Mouse (Mus musculus) heart, postnatal 0 days (tissue): ENCODE results near the gene Per1. TPM values are rescaled to one million over a fixed set of nuclear protein-coding genes. Genes with fewer than 3 reads are reported as not detected.

Source experiments
- ATAC-seq: fragments of 200-750 bp; cut with Nextera tagmentation; 2 replicates; pipeline ENCODE4 v1.8.0; 2017; ENCODE audit warnings: low read depth, moderate number of reproducible peaks, moderate library complexity; ENCODE audit not compliant: insufficient read depth
- DNase-seq: peaks from one replicate; pipeline ENCODE4 v3.0.0-alpha.2; 2016; ENCODE audit warnings: low spot score
- H3K27ac ChIP-seq: fragments of 300-500 bp; sonication (generic); 2 replicates; pipeline ENCODE4 v1.5.1; 2014; ENCODE audit warnings: low read depth, mild to moderate bottlenecking
- H3K27me3 ChIP-seq: fragments of 300-500 bp; sonication (generic); 2 replicates; pipeline ENCODE4 v1.6.1; 2014; ENCODE audit warnings: low read length, mixed read lengths; ENCODE audit not compliant: control insufficient read depth, insufficient read depth
- H3K36me3 ChIP-seq: fragments of 300-500 bp; sonication (generic); replicated peaks from 2 replicates; pipeline ENCODE4 v1.6.1; 2014; ENCODE audit warnings: low read length, mixed read lengths; ENCODE audit not compliant: control insufficient read depth, insufficient read depth
- H3K4me1 ChIP-seq: fragments of 300-500 bp; sonication (generic); 2 replicates; pipeline ENCODE4 v1.6.1; 2014; ENCODE audit warnings: antibody characterized with exemption; ENCODE audit not compliant: control insufficient read depth, insufficient read depth
- H3K4me2 ChIP-seq: fragments of 300-500 bp; sonication (generic); 2 replicates; pipeline ENCODE4 v1.6.1; 2014; ENCODE audit warnings: low read depth, mild to moderate bottlenecking, low read length, moderate library complexity
- H3K4me3 ChIP-seq: fragments of 300-500 bp; sonication (generic); 2 replicates; pipeline ENCODE4 v1.5.1; 2014; ENCODE audit warnings: low read depth, low read length
- H3K9ac ChIP-seq: fragments of 300-500 bp; sonication (generic); replicated peaks from 2 replicates; pipeline ENCODE4 v1.6.1; 2014; ENCODE audit warnings: low read depth, low read length, mixed read lengths
- H3K9me3 ChIP-seq: fragments of 300-500 bp; sonication (generic); replicated peaks from 2 replicates; pipeline ENCODE4 v1.6.1; 2016; ENCODE audit warnings: low read length; ENCODE audit not compliant: control insufficient read depth
- CTCF ChIP-seq: IDR thresholded peaks from 2 replicates; pipeline ENCODE4 v1.5.1; 2016; ENCODE audit warnings: antibody characterized with exemption, control low read depth, low read depth
- EP300 ChIP-seq: IDR thresholded peaks from 2 replicates; pipeline ENCODE4 v1.6.1; 2016; ENCODE audit warnings: antibody characterized with exemption, low read depth
- WGBS: fragments of 180-500 bp; shearing (Covaris S2); extraction: QIAGEN DNeasy Blood & Tissue Kit; methylation state at CpG from one replicate; pipeline ENCODE4 v1.1.7; 2014; 5-methylcytosine and 5-hydroxymethylcytosine counted together
- polyA plus RNA-seq: library from polyadenylated mRNA; unstranded; fragments of >200 nt; fragmentation: Nextera tagmentation; extraction: Ambion mirVana; gene quantifications from 2 replicates; pipeline ENCODE4 v1.2.1, GENCODE M21; 2015
- total RNA-seq: library from RNA; depleted of rRNA; stranded (reverse); fragments of >200 nt; gene quantifications from 2 replicates; pipeline ENCODE4 v1.2.3, GENCODE M21; 2014; ENCODE audit warnings: low replicate concordance

Per1 gene
- total and polyA plus RNA-seq, 2 experiments from 2014 or later = 8.1 to 76.8 TPM

DNA sequence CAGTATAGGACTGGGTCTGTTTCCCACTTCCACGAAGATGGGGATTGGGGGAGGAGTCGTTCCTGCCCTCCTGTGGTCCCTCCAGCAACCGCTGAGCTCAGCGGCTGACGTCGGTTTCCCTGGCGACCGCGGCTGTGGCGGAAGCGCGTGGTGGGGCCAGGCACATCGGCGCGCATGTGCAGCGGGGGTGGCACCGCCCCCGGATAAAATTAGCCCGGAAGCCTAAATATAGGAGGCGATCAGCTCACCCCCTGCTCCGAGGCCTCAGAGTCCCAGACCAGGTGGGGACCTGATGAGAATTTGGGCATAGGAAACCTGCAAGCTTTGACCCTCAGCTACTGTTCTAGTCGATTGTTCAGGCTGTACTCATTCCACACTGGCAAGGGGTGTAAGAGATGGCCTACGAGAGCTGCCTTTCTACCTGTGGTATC is 4.9 kb downstream of the Per1 start:
- peak overlapping the region; percentile 99 for H3K27ac ChIP-seq
- H3K9ac ChIP-seq = peak overlapping the region; percentile 66
- peaks cover 49% of the 10 kb centered on the region for H3K36me3 ChIP-seq
- ATAC-seq (peak; percentile 31), DNase-seq (peak; percentile 97)
- H3K27me3 ChIP-seq = no peaks in the 10 kb centered on the region
- H3K4me2 ChIP-seq = peak overlapping the region; percentile 71
- TF ChIP-seq CTCF (peak; percentile 25; the same call in 1 of the 2 replicates), EP300 (peak; percentile 80)
- H3K4me3 ChIP-seq = peak overlapping the region; percentile 76
- WGBS = under 1% methylated on average over 23 of the region's 23 CpGs
- H3K9me3 ChIP-seq = no peaks in the 10 kb centered on the region
- H3K4me1 ChIP-seq = peaks cover 16% of the 10 kb centered on the region

DNA sequence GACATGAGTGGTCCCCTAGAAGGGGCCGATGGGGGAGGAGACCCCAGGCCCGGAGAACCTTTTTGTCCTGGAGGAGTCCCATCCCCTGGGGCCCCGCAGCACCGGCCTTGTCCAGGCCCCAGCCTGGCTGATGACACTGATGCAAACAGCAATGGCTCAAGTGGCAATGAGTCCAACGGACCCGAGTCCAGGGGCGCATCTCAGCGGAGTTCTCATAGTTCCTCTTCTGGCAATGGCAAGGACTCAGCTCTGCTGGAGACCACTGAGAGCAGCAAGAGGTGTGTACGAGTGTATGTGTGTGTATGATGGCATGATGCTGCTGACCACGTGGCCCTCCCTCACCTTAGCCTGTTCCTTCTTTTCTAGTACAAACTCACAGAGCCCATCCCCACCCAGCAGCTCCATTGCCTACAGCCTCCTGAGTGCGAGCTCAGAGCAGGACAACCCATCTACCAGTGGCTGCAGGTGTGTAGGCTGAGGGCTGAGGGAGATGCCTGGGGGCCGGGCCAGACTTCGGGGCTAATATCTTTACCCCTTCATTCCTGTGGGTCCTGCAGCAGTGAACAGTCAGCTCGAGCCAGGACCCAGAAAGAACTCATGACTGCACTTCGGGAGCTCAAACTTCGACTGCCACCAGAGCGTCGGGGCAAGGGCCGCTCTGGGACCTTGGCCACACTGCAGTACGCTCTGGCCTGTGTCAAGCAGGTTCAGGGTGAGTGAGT is 5.8 kb downstream of the Per1 start:
- Histone ChIP-seq H3K4me1 (peaks cover 16% of the 10 kb centered on the region), H3K4me3 (peak overlapping the region; percentile 76; the same call in 1 of the 2 replicates), H3K36me3 (peaks cover 57% of the 10 kb centered on the region), H3K27me3 (no peaks in the 10 kb centered on the region), H3K27ac (peak overlapping the region; percentile 99), H3K9ac (peak overlapping the region; percentile 32; the same call in 1 of the 2 replicates), H3K4me2 (peak overlapping the region; percentile 71), H3K9me3 (no peaks in the 10 kb centered on the region)
- ATAC-seq (no peak), DNase-seq (no peak)
- TF ChIP-seq EP300 (no peak), CTCF (no peak)
- WGBS = 84% methylated on average over 20 of the region's 20 CpGs

DNA sequence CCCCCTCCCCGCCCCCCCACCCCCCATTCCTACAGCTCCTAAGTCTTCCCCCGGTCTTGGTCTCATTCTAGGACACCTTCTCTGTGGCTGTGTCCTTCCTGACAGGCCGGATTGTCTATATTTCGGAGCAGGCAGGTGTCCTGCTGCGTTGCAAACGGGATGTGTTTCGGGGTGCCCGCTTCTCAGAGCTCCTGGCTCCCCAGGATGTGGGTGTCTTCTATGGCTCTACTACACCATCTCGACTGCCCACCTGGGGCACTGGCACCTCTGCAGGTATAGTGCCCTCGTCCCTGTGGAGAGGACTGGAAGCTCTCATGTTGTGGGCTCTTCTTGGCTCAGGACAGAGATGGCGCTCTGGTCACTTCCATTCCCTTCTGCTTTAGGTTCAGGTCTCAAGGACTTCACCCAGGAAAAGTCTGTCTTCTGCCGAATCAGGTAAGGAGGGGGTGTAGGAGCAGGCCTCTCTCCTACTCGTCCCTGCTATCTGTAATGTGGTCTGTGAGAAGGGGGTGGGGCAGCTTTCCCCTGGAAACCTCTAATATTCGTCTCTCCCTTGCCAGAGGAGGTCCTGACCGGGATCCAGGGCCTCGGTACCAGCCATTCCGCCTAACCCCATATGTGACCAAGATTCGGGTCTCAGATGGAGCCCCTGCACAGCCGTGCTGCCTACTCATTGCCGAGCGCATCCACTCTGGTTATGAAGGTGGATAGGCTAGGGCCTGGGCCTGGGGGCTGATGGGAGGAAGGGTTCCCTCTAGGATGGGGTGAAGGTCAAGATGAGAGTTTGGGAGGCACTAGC is 6.8 kb downstream of the Per1 start:
- H3K9ac ChIP-seq = no peak overlapping the region
- no peaks in the 10 kb centered on the region for H3K9me3 ChIP-seq
- WGBS = 88% methylated on average over 21 of the region's 21 CpGs
- no peak for DNase-seq
- H3K4me2 ChIP-seq = no peak overlapping the region
- H3K4me3 ChIP-seq = no peak overlapping the region
- H3K36me3 ChIP-seq = peaks cover 67% of the 10 kb centered on the region
- no peak for ATAC-seq
- peaks cover 16% of the 10 kb centered on the region for H3K4me1 ChIP-seq
- H3K27me3 ChIP-seq = no peaks in the 10 kb centered on the region
- TF ChIP-seq CTCF (no peak), EP300 (no peak)
- no peak overlapping the region for H3K27ac ChIP-seq

DNA sequence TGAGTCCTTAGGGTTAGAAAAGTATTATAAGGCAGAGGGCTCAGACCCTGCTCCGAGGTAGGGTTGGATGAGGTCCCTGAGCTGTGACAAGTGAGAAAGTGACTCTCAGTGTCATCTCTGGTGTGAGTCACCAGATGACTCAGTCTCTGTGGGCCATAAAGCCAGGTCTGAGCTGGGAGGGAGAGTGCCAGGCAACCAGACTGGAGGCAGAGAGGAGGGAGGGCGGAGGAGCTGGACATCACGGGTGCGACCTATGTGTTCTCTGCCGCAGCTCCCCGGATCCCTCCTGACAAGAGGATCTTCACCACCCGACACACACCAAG is 7.3 kb downstream of the Per1 start:
- Histone ChIP-seq H3K4me2 (no peak overlapping the region), H3K4me1 (peaks cover 16% of the 10 kb centered on the region), H3K4me3 (no peak overlapping the region), H3K27ac (no peak overlapping the region), H3K36me3 (peaks cover 73% of the 10 kb centered on the region), H3K9ac (no peak overlapping the region), H3K27me3 (no peaks in the 10 kb centered on the region), H3K9me3 (no peaks in the 10 kb centered on the region)
- TF ChIP-seq EP300 (no peak), CTCF (no peak)
- WGBS = 94% methylated on average over 7 of the region's 7 CpGs
- DNase-seq (no peak), ATAC-seq (no peak)

DNA sequence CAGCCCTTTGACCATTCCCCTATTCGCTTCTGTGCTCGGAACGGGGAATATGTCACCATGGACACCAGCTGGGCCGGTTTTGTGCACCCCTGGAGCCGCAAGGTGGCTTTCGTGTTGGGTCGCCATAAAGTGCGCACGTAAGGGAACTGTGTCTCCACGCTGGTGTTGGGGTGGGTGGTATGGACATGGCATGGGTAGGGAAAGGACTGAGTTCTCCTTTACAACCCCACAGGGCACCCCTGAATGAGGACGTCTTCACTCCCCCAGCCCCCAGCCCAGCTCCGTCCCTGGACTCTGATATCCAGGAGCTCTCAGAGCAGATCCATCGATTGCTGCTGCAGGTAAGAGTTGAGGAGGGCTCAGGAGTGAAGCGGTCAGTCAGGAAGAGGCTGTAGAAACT is 8.1 kb downstream of the Per1 start:
- TF ChIP-seq CTCF (no peak), EP300 (no peak)

More for the DNA sequence above, 8.1 kb downstream of the Per1 start:
- Histone ChIP-seq H3K4me2 (no peak overlapping the region), H3K4me3 (no peak overlapping the region), H3K4me1 (peaks cover 12% of the 10 kb centered on the region), H3K9ac (no peak overlapping the region), H3K27me3 (no peaks in the 10 kb centered on the region), H3K9me3 (no peaks in the 10 kb centered on the region), H3K36me3 (peaks cover 80% of the 10 kb centered on the region), H3K27ac (no peak overlapping the region)
- ATAC-seq = no peak
- DNase-seq = no peak
- 96% methylated on average over 14 of the region's 14 CpGs for WGBS
